Mouse (Mus musculus): ENCODE measurements around the gene Slc25a43. TPM values are rescaled to one million over a fixed set of nuclear protein-coding genes. Genes with fewer than 3 reads are reported as not detected.

Gene Slc25a43
- total and polyA plus RNA-seq, 3 experiments: 1.2 to 1.7 (median 1.5) TPM

DNA sequence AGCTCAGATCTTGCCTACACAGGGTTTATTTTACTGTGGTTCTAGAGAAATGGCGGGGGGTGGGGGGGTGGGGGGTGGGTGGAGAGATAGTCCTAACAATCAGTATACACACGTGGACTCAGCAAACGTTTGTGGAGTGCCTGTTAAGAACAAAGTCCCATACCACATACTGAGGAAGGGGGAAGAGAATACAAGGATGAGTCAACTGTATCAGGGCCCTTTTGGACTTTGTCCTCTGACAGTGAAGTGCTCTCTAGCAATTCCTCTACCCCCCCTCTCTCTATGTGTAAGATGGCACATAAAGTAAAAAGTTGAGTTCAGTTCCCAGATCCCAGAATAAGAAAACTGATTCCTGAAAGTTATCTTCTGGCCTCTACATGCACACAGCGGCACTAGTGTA lies 76.1 kb downstream of the Slc25a43 start:
- dilution Hi-C loops (cut with MboI; ENCODE audit: extremely low pct_ligation_motif_present, extremely low pct_unique_long_range_greater_than_20kb, low sequenced_read_pairs) (no loop called here), in situ Hi-C loops (cut with MboI; ENCODE audit: low pct_ligation_motif_present, low pct_unique_long_range_greater_than_20kb, low sequenced_read_pairs) (no loop called here)
- Histone ChIP-seq H3K27ac (ENCODE audit: insufficient read depth, low read depth) (no peak overlapping the region), H3K9ac (ENCODE audit: insufficient read depth, low read depth) (no peak overlapping the region), H3K4me3 (replicated peaks in 1 of 3; ENCODE audit: low read depth in 2 of 3, low read length in 2 of 3, poor library complexity in 1 of 3) (no peak overlapping the region), H3K4me2 (ENCODE audit: insufficient read depth, low read depth, poor library complexity, severe bottlenecking) (no peak overlapping the region), H3K27me3 (replicated peaks) (no peaks in the 10 kb centered on the region), H3K9me3 (replicated peaks; ENCODE audit: low read length) (no peaks in the 10 kb centered on the region), H3K36me3 (replicated peaks in 1 of 2; ENCODE audit: control insufficient read depth in 1 of 2, insufficient read depth in 1 of 2, low read length in 1 of 2) (peaks cover 0 to 2% of the 10 kb centered on the region in 2 experiments), H3K4me1 (ENCODE audit: control insufficient read depth in 1 of 2, insufficient read depth in 2 of 2) (peaks cover 0 to 14% of the 10 kb centered on the region in 2 experiments; a peak in 2 of 4 replicates), H3K79me2 (replicated peaks; ENCODE audit: control insufficient read depth, extremely low read depth, insufficient read depth, poor library complexity, severe bottlenecking) (no peaks in the 10 kb centered on the region)
- no peak for DNase-seq (ENCODE audit: extremely low read depth)
- TF ChIP-seq BHLHE40 (IDR thresholded peaks at IDR 0.05; ENCODE audit: low read depth, low read length) (no peak), PAX5 (IDR thresholded peaks at IDR 0.05; ENCODE audit: low read length) (no peak), JUN (IDR thresholded peaks at IDR 0.05; ENCODE audit: insufficient read depth, low read depth, low read length) (no peak), MAZ (IDR thresholded peaks at IDR 0.05; ENCODE audit: low read depth, low read length) (no peak), POLR2AphosphoS2 (IDR thresholded peaks at IDR 0.05; ENCODE audit: low read depth, low read length) (no peak), TCF12 (IDR thresholded peaks at IDR 0.05; ENCODE audit: low read depth, low read length) (no peak), HCFC1 (IDR thresholded peaks at IDR 0.05; ENCODE audit: low read depth, low read length) (no peak), IRF4 (IDR thresholded peaks at IDR 0.05; ENCODE audit: low read depth, low read length) (no peak), USF1 (IDR thresholded peaks at IDR 0.05; ENCODE audit: low read depth, low read length) (no peak), RCOR1 (conservative IDR thresholded peaks at IDR 0.05; ENCODE audit: low read depth, low read length) (no peak), EP300 (IDR thresholded peaks at IDR 0.05; ENCODE audit: low read length) (no peak), ZMIZ1 (IDR thresholded peaks at IDR 0.05; ENCODE audit: low read depth, low read length) (no peak), MYC (IDR thresholded peaks at IDR 0.05; ENCODE audit: low read depth, low read length) (no peak), NRF1 (IDR thresholded peaks at IDR 0.05; ENCODE audit: low read depth, low read length) (no peak), SIN3A (IDR thresholded peaks at IDR 0.05; ENCODE audit: low read length) (no peak), E2F4 (IDR thresholded peaks at IDR 0.05; ENCODE audit: insufficient replicate concordance, low read depth, low read length) (no peak), MAFK (IDR thresholded peaks at IDR 0.05; ENCODE audit: insufficient replicate concordance, low read length) (no peak), SMC3 (IDR thresholded peaks at IDR 0.05; ENCODE audit: low read depth, low read length) (no peak)

DNA sequence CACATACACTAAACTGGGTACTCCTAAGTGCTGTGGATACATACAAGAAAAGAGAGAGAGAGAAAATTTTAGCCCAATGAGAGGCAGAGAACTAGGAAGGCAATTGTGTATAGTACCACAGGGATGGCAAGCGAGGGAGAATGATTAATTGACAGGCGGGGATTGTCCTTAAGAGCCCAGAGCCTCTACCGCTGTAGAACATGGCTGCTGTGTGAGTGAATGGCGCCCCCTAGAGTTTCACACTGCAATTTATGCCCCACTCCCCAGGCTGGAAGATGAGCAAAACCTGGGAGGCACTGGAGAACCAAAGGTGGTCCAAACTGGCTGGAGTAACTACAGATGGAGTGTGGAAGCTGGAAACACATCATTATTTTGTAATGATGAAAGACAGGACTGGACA lies 76.7 kb downstream of the Slc25a43 start:
- in situ Hi-C loops (cut with MboI; ENCODE audit: low pct_ligation_motif_present, low pct_unique_long_range_greater_than_20kb, low sequenced_read_pairs): loop anchor here (10.0 kb wide), 1 partner anchor 85 kb away; the partner anchor contains the start of gene Nkrf
- peak; percentile 33 for DNase-seq (ENCODE audit: extremely low read depth)
- Histone ChIP-seq H3K4me3 (replicated peaks in 1 of 3; ENCODE audit: low read depth in 2 of 3, low read length in 2 of 3, poor library complexity in 1 of 3) (no peak overlapping the region), H3K9me3 (replicated peaks; ENCODE audit: low read length) (no peaks in the 10 kb centered on the region), H3K79me2 (replicated peaks; ENCODE audit: control insufficient read depth, extremely low read depth, insufficient read depth, poor library complexity, severe bottlenecking) (no peaks in the 10 kb centered on the region), H3K9ac (ENCODE audit: insufficient read depth, low read depth) (no peak overlapping the region), H3K36me3 (replicated peaks in 1 of 2; ENCODE audit: control insufficient read depth in 1 of 2, insufficient read depth in 1 of 2, low read length in 1 of 2) (peaks cover 0 to 4% of the 10 kb centered on the region in 2 experiments), H3K27ac (ENCODE audit: insufficient read depth, low read depth) (no peak overlapping the region), H3K27me3 (replicated peaks) (no peaks in the 10 kb centered on the region), H3K4me1 (ENCODE audit: control insufficient read depth in 1 of 2, insufficient read depth in 2 of 2) (peaks cover 0 to 14% of the 10 kb centered on the region in 2 experiments; a peak in 2 of 4 replicates), H3K4me2 (ENCODE audit: insufficient read depth, low read depth, poor library complexity, severe bottlenecking) (no peak overlapping the region)
- dilution Hi-C loops (cut with MboI; ENCODE audit: extremely low pct_ligation_motif_present, extremely low pct_unique_long_range_greater_than_20kb, low sequenced_read_pairs): no loop called here
- TF ChIP-seq POLR2AphosphoS2 (IDR thresholded peaks at IDR 0.05; ENCODE audit: low read depth, low read length): no peak
- TF ChIP-seq IRF4 (IDR thresholded peaks at IDR 0.05; ENCODE audit: low read depth, low read length): peak; percentile 38; the same call in 1 of the 2 replicates
- peak; percentile 43 for TF ChIP-seq RAD21 (IDR thresholded peaks at IDR 0.05; ENCODE audit: low read depth, low read length)
- no peak for TF ChIP-seq ELF1 (IDR thresholded peaks at IDR 0.05; ENCODE audit: low read depth, low read length)
- TF ChIP-seq TCF12 (IDR thresholded peaks at IDR 0.05; ENCODE audit: low read depth, low read length): no peak
- TF ChIP-seq USF2 (conservative IDR thresholded peaks at IDR 0.05; ENCODE audit: low read depth, low read length): no peak
- no peak for TF ChIP-seq JUN (IDR thresholded peaks at IDR 0.05; ENCODE audit: insufficient read depth, low read depth, low read length)
- TF ChIP-seq CHD1 (IDR thresholded peaks at IDR 0.05; ENCODE audit: low read depth, low read length): no peak
- no peak for TF ChIP-seq MEF2A (IDR thresholded peaks at IDR 0.05; ENCODE audit: borderline replicate concordance, low read depth, low read length)
- TF ChIP-seq HCFC1 (IDR thresholded peaks at IDR 0.05; ENCODE audit: low read depth, low read length): no peak
- no peak for TF ChIP-seq MXI1 (IDR thresholded peaks at IDR 0.05; ENCODE audit: low read depth, low read length)
- TF ChIP-seq SMC3 (IDR thresholded peaks at IDR 0.05; ENCODE audit: low read depth, low read length): peak; percentile 33
- TF ChIP-seq E2F4 (IDR thresholded peaks at IDR 0.05; ENCODE audit: insufficient replicate concordance, low read depth, low read length): no peak
- TF ChIP-seq POLR2A (IDR thresholded peaks at IDR 0.05; ENCODE audit: low read depth, low read length): no peak
- no peak for TF ChIP-seq MAZ (IDR thresholded peaks at IDR 0.05; ENCODE audit: low read depth, low read length)
- no peak for TF ChIP-seq ETS1 (conservative IDR thresholded peaks at IDR 0.05; ENCODE audit: low read depth, low read length)
- TF ChIP-seq NRF1 (IDR thresholded peaks at IDR 0.05; ENCODE audit: low read depth, low read length): no peak
- no peak for TF ChIP-seq GABPA (IDR thresholded peaks at IDR 0.05; ENCODE audit: insufficient replicate concordance, low read depth, low read length)
- no peak for TF ChIP-seq ZMIZ1 (IDR thresholded peaks at IDR 0.05; ENCODE audit: low read depth, low read length)
- TF ChIP-seq CTCF (conservative IDR thresholded peaks at IDR 0.05 in 1 of 2, IDR thresholded peaks at IDR 0.05 in 1 of 2; ENCODE audit: low read depth in 2 of 2, low read length in 2 of 2): peak; percentile 25 to 57; a peak in 2 of 4 replicates
- no peak for TF ChIP-seq JUND (conservative IDR thresholded peaks at IDR 0.05; ENCODE audit: low read depth, low read length)
- no peak for TF ChIP-seq MYC (IDR thresholded peaks at IDR 0.05; ENCODE audit: low read depth, low read length)
